Mouse (Mus musculus): ENCODE measurements around the gene Ncoa5.

The Ncoa5 gene

GRCm38 (mm10) chr2:165049044-165049443 is 14.4 kb upstream of the Ncoa5 start:
- DNase-seq (ENCODE audit: low spot score): no peak

GRCm38 (mm10) chr2:165043729-165044128 is 9.1 kb upstream of the Ncoa5 start:
- no peak for DNase-seq (ENCODE audit: low spot score)

- DNase-seq (ENCODE audit: low spot score): no peak
These were observed 8.5 kb upstream of the Ncoa5 start for GRCm38 (mm10) chr2:165043090-165043636.

GRCm38 (mm10) chr2:165042126-165042525 is 7.5 kb upstream of the Ncoa5 start:
- no peak for DNase-seq (ENCODE audit: low spot score)

GRCm38 (mm10) chr2:165037415-165037814 is 2.7 kb upstream of the Ncoa5 start:
- no peak for DNase-seq (ENCODE audit: low spot score)

GRCm38 (mm10) chr2:165035058-165035431 is 378 bp upstream of the Ncoa5 start:
- DNase-seq (ENCODE audit: low spot score): no peak

- DNase-seq (ENCODE audit: low spot score): peak; percentile 16
These were observed 1.4 kb downstream of the Ncoa5 start for GRCm38 (mm10) chr2:165033306-165033705.

- peak; percentile 46 for DNase-seq (ENCODE audit: low spot score)
These were observed 2.1 kb downstream of the Ncoa5 start for GRCm38 (mm10) chr2:165032533-165032932.

GRCm38 (mm10) chr2:165027163-165027562 is 7.5 kb downstream of the Ncoa5 start:
- DNase-seq (ENCODE audit: low spot score): no peak

- DNase-seq (ENCODE audit: low spot score): no peak
These were observed 14.2 kb downstream of the Ncoa5 start for GRCm38 (mm10) chr2:165020490-165020889.

- no peak for DNase-seq (ENCODE audit: low spot score)
These were observed 19.7 kb downstream of the Ncoa5 start for GRCm38 (mm10) chr2:165014935-165015334.

- DNase-seq (ENCODE audit: low spot score): no peak
These were observed 24.3 kb downstream of the Ncoa5 start for GRCm38 (mm10) chr2:165010351-165010750.

- DNase-seq (ENCODE audit: low spot score): no peak
These were observed 25.1 kb downstream of the Ncoa5 start for GRCm38 (mm10) chr2:165009581-165009980.

- DNase-seq (ENCODE audit: low spot score): no peak
These were observed 25.5 kb downstream of the Ncoa5 start for GRCm38 (mm10) chr2:165009161-165009560.

GRCm38 (mm10) chr2:165007986-165008385 is 26.7 kb downstream of the Ncoa5 start:
- no peak for DNase-seq (ENCODE audit: low spot score)

GRCm38 (mm10) chr2:165006813-165007212 is 27.9 kb downstream of the Ncoa5 start:
- no peak for DNase-seq (ENCODE audit: low spot score)

- DNase-seq (ENCODE audit: low spot score): no peak
These were observed 30.4 kb downstream of the Ncoa5 start for GRCm38 (mm10) chr2:165004237-165004636.

GRCm38 (mm10) chr2:165003108-165003507 is 31.6 kb downstream of the Ncoa5 start:
- no peak for DNase-seq (ENCODE audit: low spot score)

- DNase-seq (ENCODE audit: low spot score): no peak
These were observed 32.7 kb downstream of the Ncoa5 start for GRCm38 (mm10) chr2:165001958-165002357.

GRCm38 (mm10) chr2:164997721-164998428 is 36.8 kb downstream of the Ncoa5 start:
- no peak for DNase-seq (ENCODE audit: low spot score)

- no peak for DNase-seq (ENCODE audit: low spot score)
These were observed 37.6 kb downstream of the Ncoa5 start for GRCm38 (mm10) chr2:164996848-164997720.

- DNase-seq (ENCODE audit: low spot score): no peak
These were observed 38.7 kb downstream of the Ncoa5 start for GRCm38 (mm10) chr2:164995976-164996375.
